Mouse (Mus musculus) liver, adult (tissue): ENCODE measurements around the gene Ypel3.

ENCODE experiments used
- GATA4 ChIP-seq: IDR thresholded peaks from 2 replicates; pipeline ENCODE4 v1.6.1; 2014; ENCODE audit warnings: mild to moderate bottlenecking, low read length; ENCODE audit not compliant: insufficient replicate concordance

Gene Ypel3

GRCm38 (mm10) chr7:126760391-126760802 lies 16.4 kb upstream of the Ypel3 start:
- TF ChIP-seq GATA4: no peak

- no peak for TF ChIP-seq GATA4
Measured at GRCm38 (mm10) chr7:126760956-126761355, 15.8 kb upstream of the Ypel3 start.

- TF ChIP-seq GATA4: no peak
Measured at GRCm38 (mm10) chr7:126761529-126762067, 15.2 kb upstream of the Ypel3 start.

- no peak for TF ChIP-seq GATA4
Measured at GRCm38 (mm10) chr7:126762471-126763008, 14.2 kb upstream of the Ypel3 start.

- no peak for TF ChIP-seq GATA4
Measured at GRCm38 (mm10) chr7:126765540-126765939, 11.2 kb upstream of the Ypel3 start.

- no peak for TF ChIP-seq GATA4
Measured at GRCm38 (mm10) chr7:126766201-126766600, 10.6 kb upstream of the Ypel3 start, which contains the start of gene Gdpd3. TSS of gene Gdpd3 (plus strand) at chr7:126766334.

GRCm38 (mm10) chr7:126767001-126767400 lies 9.8 kb upstream of the Ypel3 start:
- no peak for TF ChIP-seq GATA4

GRCm38 (mm10) chr7:126770784-126771183 lies 6.0 kb upstream of the Ypel3 start:
- TF ChIP-seq GATA4: no peak

GRCm38 (mm10) chr7:126773351-126773750 lies 3.4 kb upstream of the Ypel3 start:
- TF ChIP-seq GATA4: no peak

GRCm38 (mm10) chr7:126774463-126774862 lies 2.3 kb upstream of the Ypel3 start:
- TF ChIP-seq GATA4: no peak

- no peak for TF ChIP-seq GATA4
Measured at GRCm38 (mm10) chr7:126775185-126775977, 1.4 kb upstream of the Ypel3 start.

GRCm38 (mm10) chr7:126775978-126776234 lies 849 bp upstream of the Ypel3 start:
- no peak for TF ChIP-seq GATA4

- no peak for TF ChIP-seq GATA4
Measured at GRCm38 (mm10) chr7:126777476-126777875, 721 bp downstream of the Ypel3 start.

- no peak for TF ChIP-seq GATA4
Measured at GRCm38 (mm10) chr7:126778147-126778546, 1.4 kb downstream of the Ypel3 start.

- TF ChIP-seq GATA4: peak; percentile 45; the same call in 1 of the 2 replicates
Measured at GRCm38 (mm10) chr7:126779983-126780970, 3.5 kb downstream of the Ypel3 start.
